Mouse (Mus musculus): ENCODE measurements around the gene Fgfr2. TPM values are rescaled to one million over a fixed set of nuclear protein-coding genes. Genes with fewer than 3 reads are reported as not detected.

The Fgfr2 gene
- polyA plus RNA-seq, 1 experiment: 3.0 TPM

- Histone ChIP-seq H3K4me1 (ENCODE audit: control insufficient read depth, insufficient read depth, low read length) (no peaks in the 10 kb centered on the region), H3K4me3 (ENCODE audit: control insufficient read depth, low read depth, low read length) (no peak overlapping the region), H3K27ac (ENCODE audit: control insufficient read depth, insufficient read depth, low read depth, low read length) (no peak overlapping the region), H3K36me3 (ENCODE audit: control insufficient read depth, insufficient read depth, low read length) (no peaks in the 10 kb centered on the region), H3K27me3 (ENCODE audit: control insufficient read depth, insufficient read depth, low read length) (no peaks in the 10 kb centered on the region)
- no peak for TF ChIP-seq CTCF (IDR thresholded peaks at IDR 0.05; ENCODE audit: control insufficient read depth, insufficient read depth, insufficient replicate concordance, low read depth, low read length)
- TF ChIP-seq POLR2A (IDR thresholded peaks at IDR 0.05; ENCODE audit: control insufficient read depth, low read depth, low read length): no peak
These were observed 2219.6 kb downstream of the Fgfr2 start for GRCm38 (mm10) chr7:130903505-130904074.

GRCm38 (mm10) chr7:130902929-130903328 lies 2220.2 kb downstream of the Fgfr2 start:
- no peak for TF ChIP-seq CTCF (IDR thresholded peaks at IDR 0.05; ENCODE audit: control insufficient read depth, insufficient read depth, insufficient replicate concordance, low read depth, low read length)
- no peak for TF ChIP-seq POLR2A (IDR thresholded peaks at IDR 0.05; ENCODE audit: control insufficient read depth, low read depth, low read length)
- no peaks in the 10 kb centered on the region for H3K27me3 ChIP-seq (ENCODE audit: control insufficient read depth, insufficient read depth, low read length)
- H3K4me1 ChIP-seq (ENCODE audit: control insufficient read depth, insufficient read depth, low read length): no peaks in the 10 kb centered on the region
- H3K27ac ChIP-seq (ENCODE audit: control insufficient read depth, insufficient read depth, low read depth, low read length): no peak overlapping the region
- H3K4me3 ChIP-seq (ENCODE audit: control insufficient read depth, low read depth, low read length): no peak overlapping the region
- no peaks in the 10 kb centered on the region for H3K36me3 ChIP-seq (ENCODE audit: control insufficient read depth, insufficient read depth, low read length)

GRCm38 (mm10) chr7:130900233-130900848 lies 2222.8 kb downstream of the Fgfr2 start:
- Histone ChIP-seq H3K36me3 (ENCODE audit: control insufficient read depth, insufficient read depth, low read length) (no peaks in the 10 kb centered on the region), H3K27ac (ENCODE audit: control insufficient read depth, insufficient read depth, low read depth, low read length) (no peak overlapping the region), H3K4me1 (ENCODE audit: control insufficient read depth, insufficient read depth, low read length) (no peaks in the 10 kb centered on the region), H3K27me3 (ENCODE audit: control insufficient read depth, insufficient read depth, low read length) (no peaks in the 10 kb centered on the region), H3K4me3 (ENCODE audit: control insufficient read depth, low read depth, low read length) (no peak overlapping the region)
- TF ChIP-seq POLR2A (IDR thresholded peaks at IDR 0.05; ENCODE audit: control insufficient read depth, low read depth, low read length): no peak
- TF ChIP-seq CTCF (IDR thresholded peaks at IDR 0.05; ENCODE audit: control insufficient read depth, insufficient read depth, insufficient replicate concordance, low read depth, low read length): no peak

GRCm38 (mm10) chr7:130898373-130898772 lies 2224.8 kb downstream of the Fgfr2 start:
- Histone ChIP-seq H3K27me3 (ENCODE audit: control insufficient read depth, insufficient read depth, low read length) (no peaks in the 10 kb centered on the region), H3K36me3 (ENCODE audit: control insufficient read depth, insufficient read depth, low read length) (no peaks in the 10 kb centered on the region), H3K4me3 (ENCODE audit: control insufficient read depth, low read depth, low read length) (no peak overlapping the region), H3K27ac (ENCODE audit: control insufficient read depth, insufficient read depth, low read depth, low read length) (no peak overlapping the region), H3K4me1 (ENCODE audit: control insufficient read depth, insufficient read depth, low read length) (no peaks in the 10 kb centered on the region)
- TF ChIP-seq POLR2A (IDR thresholded peaks at IDR 0.05; ENCODE audit: control insufficient read depth, low read depth, low read length): no peak
- TF ChIP-seq CTCF (IDR thresholded peaks at IDR 0.05; ENCODE audit: control insufficient read depth, insufficient read depth, insufficient replicate concordance, low read depth, low read length): no peak

- no peaks in the 10 kb centered on the region for H3K36me3 ChIP-seq (ENCODE audit: control insufficient read depth, insufficient read depth, low read length)
- no peaks in the 10 kb centered on the region for H3K4me1 ChIP-seq (ENCODE audit: control insufficient read depth, insufficient read depth, low read length)
- TF ChIP-seq POLR2A (IDR thresholded peaks at IDR 0.05; ENCODE audit: control insufficient read depth, low read depth, low read length) (no peak), CTCF (IDR thresholded peaks at IDR 0.05; ENCODE audit: control insufficient read depth, insufficient read depth, insufficient replicate concordance, low read depth, low read length) (no peak)
- H3K27me3 ChIP-seq (ENCODE audit: control insufficient read depth, insufficient read depth, low read length): no peaks in the 10 kb centered on the region
- H3K27ac ChIP-seq (ENCODE audit: control insufficient read depth, insufficient read depth, low read depth, low read length): no peak overlapping the region
- no peak overlapping the region for H3K4me3 ChIP-seq (ENCODE audit: control insufficient read depth, low read depth, low read length)
These were observed 2225.9 kb downstream of the Fgfr2 start for GRCm38 (mm10) chr7:130897201-130897600.

- Histone ChIP-seq H3K4me1 (ENCODE audit: control insufficient read depth, insufficient read depth, low read length) (no peaks in the 10 kb centered on the region), H3K27ac (ENCODE audit: control insufficient read depth, insufficient read depth, low read depth, low read length) (no peak overlapping the region), H3K27me3 (ENCODE audit: control insufficient read depth, insufficient read depth, low read length) (no peaks in the 10 kb centered on the region), H3K36me3 (ENCODE audit: control insufficient read depth, insufficient read depth, low read length) (no peaks in the 10 kb centered on the region), H3K4me3 (ENCODE audit: control insufficient read depth, low read depth, low read length) (no peak overlapping the region)
- TF ChIP-seq CTCF (IDR thresholded peaks at IDR 0.05; ENCODE audit: control insufficient read depth, insufficient read depth, insufficient replicate concordance, low read depth, low read length): no peak
- TF ChIP-seq POLR2A (IDR thresholded peaks at IDR 0.05; ENCODE audit: control insufficient read depth, low read depth, low read length): no peak
These were observed 2227.1 kb downstream of the Fgfr2 start for GRCm38 (mm10) chr7:130896064-130896463.

GRCm38 (mm10) chr7:130895618-130895945 lies 2227.6 kb downstream of the Fgfr2 start:
- Histone ChIP-seq H3K27ac (ENCODE audit: control insufficient read depth, insufficient read depth, low read depth, low read length) (no peak overlapping the region), H3K36me3 (ENCODE audit: control insufficient read depth, insufficient read depth, low read length) (no peaks in the 10 kb centered on the region), H3K4me3 (ENCODE audit: control insufficient read depth, low read depth, low read length) (no peak overlapping the region), H3K27me3 (ENCODE audit: control insufficient read depth, insufficient read depth, low read length) (no peaks in the 10 kb centered on the region), H3K4me1 (ENCODE audit: control insufficient read depth, insufficient read depth, low read length) (no peaks in the 10 kb centered on the region)
- no peak for TF ChIP-seq CTCF (IDR thresholded peaks at IDR 0.05; ENCODE audit: control insufficient read depth, insufficient read depth, insufficient replicate concordance, low read depth, low read length)
- no peak for TF ChIP-seq POLR2A (IDR thresholded peaks at IDR 0.05; ENCODE audit: control insufficient read depth, low read depth, low read length)
